Mouse (Mus musculus) adrenal gland, postnatal 25 days (tissue): ENCODE data around the gene Spryd4. TPM values are rescaled to one million over a fixed set of nuclear protein-coding genes. Genes with fewer than 3 reads are reported as not detected.
A peak's percentile ranks its signal among the peaks of the same experiment; 100 is the strongest.
"Not testable (repeated sequence)": the region's sequence is repeated elsewhere in the genome, so short reads cannot be mapped to it uniquely, and the experiment has no call there.

Source experiments
- DNase-seq: peaks from one replicate; pipeline ENCODE4 v3.0.0; 2021; ENCODE audit warnings: mixed read lengths
- long read RNA-seq: library from polyadenylated mRNA; stranded (forward); transcript quantifications from one replicate; pipeline ENCODE4 v2.0.0, GENCODE M21; 2021
- total RNA-seq: library from RNA; stranded (reverse); gene quantifications from 2 replicates; pipeline ENCODE4 v1.2.3, GENCODE M21; 2021

The Spryd4 gene
- total RNA-seq, result 15.3 and 18.0 TPM in 2 replicates
- long read RNA-seq, transcript Spryd4-201 (2 exons, 1,583 nt), result major isoform, 32 of 36 reads
- long read RNA-seq, partial matches to known transcripts, result 4 of 36 reads
- long read RNA-seq, other reads (novel, unspliced or antisense), result 0 of 36 reads

- DNase-seq, result peak; percentile 92
These were observed at the start of gene Spryd4 for GRCm38 (mm10) chr10:128211390-128212108. Gene Spryd4 (minus strand): TSS chr10:128211807.

GRCm38 (mm10) chr10:128260376-128260775 is 48.8 kb upstream of the Spryd4 start:
- not testable (repeated sequence) for DNase-seq

- no peak for DNase-seq
These were observed 48.3 kb upstream of the Spryd4 start for GRCm38 (mm10) chr10:128259946-128260345.

- no peak for DNase-seq
These were observed 47.3 kb upstream of the Spryd4 start for GRCm38 (mm10) chr10:128258953-128259352.

GRCm38 (mm10) chr10:128256328-128256727 is 44.7 kb upstream of the Spryd4 start:
- DNase-seq, result no peak

- DNase-seq, result no peak
These were observed 44.3 kb upstream of the Spryd4 start for GRCm38 (mm10) chr10:128255925-128256324.

- no peak for DNase-seq
These were observed 42.2 kb upstream of the Spryd4 start, which contains the start of gene Apon for GRCm38 (mm10) chr10:128253677-128254255. Gene Apon (plus strand): TSS chr10:128254096.

GRCm38 (mm10) chr10:128250565-128250964 is 39.0 kb upstream of the Spryd4 start:
- no peak for DNase-seq

- no peak for DNase-seq
These were observed 35.6 kb upstream of the Spryd4 start for GRCm38 (mm10) chr10:128247020-128247732.

GRCm38 (mm10) chr10:128244121-128244520 is 32.5 kb upstream of the Spryd4 start:
- no peak for DNase-seq

- no peak for DNase-seq
These were observed 31.6 kb upstream of the Spryd4 start for GRCm38 (mm10) chr10:128243252-128243651.

- DNase-seq, result no peak
These were observed 28.5 kb upstream of the Spryd4 start for GRCm38 (mm10) chr10:128240131-128240530.

- no peak for DNase-seq
These were observed 27.5 kb upstream of the Spryd4 start for GRCm38 (mm10) chr10:128239140-128239539.

GRCm38 (mm10) chr10:128237807-128238480 is 26.3 kb upstream of the Spryd4 start:
- no peak for DNase-seq

GRCm38 (mm10) chr10:128236321-128236720 is 24.7 kb upstream of the Spryd4 start:
- DNase-seq, result no peak

GRCm38 (mm10) chr10:128232420-128232985 is 20.9 kb upstream of the Spryd4 start:
- DNase-seq, result no peak

GRCm38 (mm10) chr10:128231697-128232419 is 20.3 kb upstream of the Spryd4 start, which contains the start of gene Timeless:
Gene Timeless (plus strand): TSS chr10:128232065.
- DNase-seq, result peak; percentile 89

GRCm38 (mm10) chr10:128231146-128231545 is 19.5 kb upstream of the Spryd4 start:
- DNase-seq, result no peak

GRCm38 (mm10) chr10:128230582-128230981 is 19.0 kb upstream of the Spryd4 start:
- no peak for DNase-seq

GRCm38 (mm10) chr10:128228009-128228408 is 16.4 kb upstream of the Spryd4 start:
- DNase-seq, result no peak

GRCm38 (mm10) chr10:128227592-128227991 is 16.0 kb upstream of the Spryd4 start:
- no peak for DNase-seq
